Mouse (Mus musculus) kidney, embryonic 15.5 days (tissue): ENCODE measurements around the gene Stmn1. TPM values are rescaled to one million over a fixed set of nuclear protein-coding genes. Genes with fewer than 3 reads are reported as not detected.

Experiments used
- ATAC-seq: fragments of 200-750 bp; cut with Nextera tagmentation; replicated peaks from 2 replicates; pipeline ENCODE4 v1.8.0; 2017; ENCODE audit warnings: moderate TSS enrichment; ENCODE audit not compliant: low FRiP score
- H3K27ac ChIP-seq: fragments of 300-500 bp; sonication (generic); 2 replicates; pipeline ENCODE4 v1.5.1; 2015; ENCODE audit warnings: mild to moderate bottlenecking, inconsistent platforms
- H3K27me3 ChIP-seq: fragments of 300-500 bp; sonication (generic); 2 replicates; pipeline ENCODE4 v1.6.1; 2015; ENCODE audit warnings: inconsistent platforms
- H3K36me3 ChIP-seq: fragments of 300-500 bp; sonication (generic); 2 replicates; pipeline ENCODE4 v1.6.1; 2015; ENCODE audit warnings: inconsistent platforms
- H3K4me1 ChIP-seq: fragments of 300-500 bp; sonication (generic); 2 replicates; pipeline ENCODE4 v1.6.1; 2015; ENCODE audit warnings: inconsistent platforms
- H3K4me2 ChIP-seq: fragments of 300-500 bp; sonication (generic); 2 replicates; pipeline ENCODE4 v1.6.1; 2015; ENCODE audit warnings: moderate library complexity, mild to moderate bottlenecking, inconsistent platforms
- H3K4me3 ChIP-seq: fragments of 300-500 bp; sonication (generic); replicated peaks from 2 replicates; pipeline ENCODE4 v1.5.1; 2015; ENCODE audit warnings: mild to moderate bottlenecking, inconsistent platforms
- H3K9ac ChIP-seq: fragments of 300-500 bp; sonication (generic); 2 replicates; pipeline ENCODE4 v1.6.1; 2015; ENCODE audit warnings: mild to moderate bottlenecking, inconsistent platforms
- H3K9me3 ChIP-seq: fragments of 300-500 bp; sonication (generic); replicated peaks from 2 replicates; pipeline ENCODE4 v1.6.1; 2016; ENCODE audit warnings: inconsistent platforms
- WGBS: fragments of 180-500 bp; shearing (Covaris S2); methylation state at CpG from one replicate; pipeline ENCODE4 v1.1.7; 2015; ENCODE audit warnings: mixed read lengths; 5-methylcytosine and 5-hydroxymethylcytosine counted together
- polyA plus RNA-seq: library from polyadenylated mRNA; unstranded; fragments of >200 nt; fragmentation: Nextera tagmentation; extraction: Ambion mirVana; gene quantifications from 2 replicates; pipeline ENCODE4 v1.2.1, GENCODE M21; 2015

Gene Stmn1
- polyA plus RNA-seq, 1 experiment from 2014 or later = 1,708 TPM

DNA sequence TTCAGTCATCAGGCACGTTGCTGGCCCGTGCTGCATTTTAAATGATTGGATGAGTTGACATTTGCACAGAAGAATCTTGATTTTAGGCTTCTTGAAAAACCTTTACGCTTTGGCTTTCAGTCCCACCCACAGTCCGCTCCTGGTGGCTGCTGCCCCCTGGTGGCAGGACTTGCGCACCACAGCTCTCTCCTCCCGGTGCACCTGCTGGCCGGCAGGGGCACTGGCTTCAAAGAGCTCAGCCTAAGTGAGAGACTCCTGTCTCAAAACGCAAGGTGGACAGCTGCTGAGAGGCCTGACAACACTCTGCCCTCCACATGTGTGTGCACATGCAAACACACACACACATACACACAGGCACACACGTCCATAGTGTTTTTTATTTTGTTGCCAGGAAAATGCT, 9.9 kb downstream of the Stmn1 start:
- no peaks in the 10 kb centered on the region for H3K9me3 ChIP-seq
- peaks cover 5% of the 10 kb centered on the region; the same call in 1 of the 2 replicates for H3K27me3 ChIP-seq
- H3K9ac ChIP-seq = no peak overlapping the region
- 7% methylated on average over 9 of the region's 9 CpGs for whole genome bisulfite sequencing
- H3K36me3 ChIP-seq = peaks cover 38% of the 10 kb centered on the region
- peak; percentile 66 for ATAC-seq
- no peak overlapping the region for H3K27ac ChIP-seq
- H3K4me1 ChIP-seq = 0 out of 2 replicates have a peak, but pooled peaks cover 3% of the 10 kb centered on the region
- H3K4me3 ChIP-seq = no peak overlapping the region
- H3K4me2 ChIP-seq = no peak overlapping the region

DNA sequence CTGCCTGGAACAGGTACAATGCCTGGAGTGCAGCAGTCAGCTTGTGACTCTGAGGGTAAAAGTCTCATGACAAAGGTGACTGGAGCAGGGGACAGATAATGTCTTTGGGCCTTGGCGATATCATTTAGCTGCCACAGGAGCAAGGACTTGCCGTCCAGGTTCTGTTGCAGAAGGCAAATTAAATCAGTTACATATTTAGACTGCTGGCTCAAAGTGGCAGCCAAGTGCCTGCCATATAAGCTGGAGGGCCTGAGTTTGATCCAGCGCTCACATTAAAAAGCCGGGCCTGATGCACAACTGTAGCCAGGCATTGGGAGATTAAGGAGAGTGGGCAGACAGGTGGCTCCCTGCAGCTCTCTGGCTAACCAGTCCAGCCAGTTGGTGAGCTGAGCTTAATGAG, 11.7 kb downstream of the Stmn1 start:
- H3K4me3 ChIP-seq = no peak overlapping the region
- peaks cover 5% of the 10 kb centered on the region; the same call in 1 of the 2 replicates for H3K27me3 ChIP-seq
- no peaks in the 10 kb centered on the region for H3K9me3 ChIP-seq
- H3K36me3 ChIP-seq = peaks cover 24% of the 10 kb centered on the region
- no peak overlapping the region for H3K4me2 ChIP-seq
- no peak overlapping the region for H3K9ac ChIP-seq
- 86% methylated on average over 4 of the region's 4 CpGs for WGBS
- ATAC-seq = no peak
- H3K27ac ChIP-seq = no peak overlapping the region
- H3K4me1 ChIP-seq = 0 out of 2 replicates have a peak, but pooled peaks cover 3% of the 10 kb centered on the region

DNA sequence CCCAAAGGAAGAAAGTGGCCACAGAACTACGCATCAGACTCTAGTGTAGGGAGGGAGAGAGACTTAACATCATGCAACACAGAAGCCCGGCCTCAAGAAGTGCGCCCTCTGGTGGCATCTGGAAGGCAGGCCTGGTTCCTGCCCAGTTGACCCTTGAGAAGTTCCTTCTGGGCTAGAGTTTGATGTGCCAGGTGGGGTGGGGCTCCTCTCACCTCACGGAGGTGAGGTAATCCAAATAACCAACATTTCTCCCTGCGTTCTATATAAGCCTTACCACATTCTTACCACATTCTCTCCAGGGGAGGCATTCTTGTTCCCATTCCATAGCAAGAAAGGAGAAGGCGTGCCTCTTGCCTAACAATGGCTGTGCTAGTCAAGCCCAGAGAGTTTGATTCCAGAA, 12.7 kb downstream of the Stmn1 start:
- 22% methylated on average over 6 of the region's 6 CpGs for WGBS
- Histone ChIP-seq H3K4me3 (no peak overlapping the region), H3K27ac (no peak overlapping the region), H3K9ac (no peak overlapping the region), H3K4me2 (no peak overlapping the region), H3K9me3 (no peaks in the 10 kb centered on the region), H3K27me3 (peaks cover 5% of the 10 kb centered on the region; the same call in 1 of the 2 replicates), H3K4me1 (0 out of 2 replicates have a peak, but pooled peaks cover 3% of the 10 kb centered on the region), H3K36me3 (peaks cover 14% of the 10 kb centered on the region)
- ATAC-seq = peak; percentile 17; the same call in 1 of the 2 replicates

DNA sequence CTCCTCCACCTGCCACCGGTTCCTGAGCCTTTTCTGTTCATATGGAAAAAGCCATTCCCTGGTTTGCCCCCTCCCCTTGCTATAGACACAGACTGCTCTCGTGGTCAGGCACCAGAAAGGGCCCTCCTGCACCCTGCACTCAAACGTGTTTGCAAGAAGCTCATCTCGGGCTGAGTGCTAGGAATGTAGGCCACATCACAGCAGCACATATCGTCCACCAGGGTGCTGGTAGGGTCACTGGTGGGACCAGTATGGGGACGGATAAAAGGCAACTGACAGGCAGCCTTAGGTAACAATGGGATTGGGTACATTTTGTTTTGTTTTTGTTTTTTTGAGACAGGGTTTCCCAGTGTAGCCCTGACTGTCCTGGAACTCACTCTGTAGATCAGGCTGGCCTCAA, 13.2 kb downstream of the Stmn1 start:
- Histone ChIP-seq H3K36me3 (peaks cover 10% of the 10 kb centered on the region), H3K4me1 (0 out of 2 replicates have a peak, but pooled peaks cover 3% of the 10 kb centered on the region)
- WGBS = 64% methylated on average over 6 of the region's 6 CpGs

DNA sequence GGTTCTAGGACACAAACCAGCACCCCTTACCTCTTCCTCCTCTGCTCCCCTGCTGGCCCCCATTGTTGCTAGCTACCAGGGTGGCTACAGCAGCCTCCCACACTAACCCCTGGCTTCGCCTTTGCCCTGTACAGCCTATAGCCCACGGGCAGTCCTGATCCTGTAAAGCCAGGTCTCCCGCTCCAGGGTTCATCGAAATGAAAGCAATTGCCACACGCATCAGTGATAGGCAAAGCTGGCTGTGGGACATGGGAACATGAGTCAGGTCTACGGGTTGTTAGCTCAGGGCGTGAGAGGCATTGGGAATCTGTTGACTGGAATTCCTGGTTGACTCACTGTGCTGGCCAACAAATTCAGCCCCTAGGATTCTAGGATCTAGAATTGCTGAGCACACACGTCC, 14.3 kb downstream of the Stmn1 start:
- peaks cover 5% of the 10 kb centered on the region; the same call in 1 of the 2 replicates for H3K27me3 ChIP-seq
- H3K9me3 ChIP-seq = no peaks in the 10 kb centered on the region
- ATAC-seq = no peak
- H3K4me2 ChIP-seq = no peak overlapping the region
- no peak overlapping the region for H3K9ac ChIP-seq
- no peak overlapping the region for H3K27ac ChIP-seq
- 76% methylated on average over 8 of the region's 8 CpGs for WGBS
- H3K36me3 ChIP-seq = no peaks in the 10 kb centered on the region
- H3K4me1 ChIP-seq = 0 out of 2 replicates have a peak, but pooled peaks cover 3% of the 10 kb centered on the region
- no peak overlapping the region for H3K4me3 ChIP-seq

More for the DNA sequence above, 13.2 kb downstream of the Stmn1 start:
- Histone ChIP-seq H3K9ac (no peak overlapping the region), H3K4me3 (no peak overlapping the region), H3K9me3 (no peaks in the 10 kb centered on the region), H3K4me2 (no peak overlapping the region), H3K27me3 (peaks cover 5% of the 10 kb centered on the region; the same call in 1 of the 2 replicates), H3K27ac (no peak overlapping the region)
- ATAC-seq = no peak

DNA sequence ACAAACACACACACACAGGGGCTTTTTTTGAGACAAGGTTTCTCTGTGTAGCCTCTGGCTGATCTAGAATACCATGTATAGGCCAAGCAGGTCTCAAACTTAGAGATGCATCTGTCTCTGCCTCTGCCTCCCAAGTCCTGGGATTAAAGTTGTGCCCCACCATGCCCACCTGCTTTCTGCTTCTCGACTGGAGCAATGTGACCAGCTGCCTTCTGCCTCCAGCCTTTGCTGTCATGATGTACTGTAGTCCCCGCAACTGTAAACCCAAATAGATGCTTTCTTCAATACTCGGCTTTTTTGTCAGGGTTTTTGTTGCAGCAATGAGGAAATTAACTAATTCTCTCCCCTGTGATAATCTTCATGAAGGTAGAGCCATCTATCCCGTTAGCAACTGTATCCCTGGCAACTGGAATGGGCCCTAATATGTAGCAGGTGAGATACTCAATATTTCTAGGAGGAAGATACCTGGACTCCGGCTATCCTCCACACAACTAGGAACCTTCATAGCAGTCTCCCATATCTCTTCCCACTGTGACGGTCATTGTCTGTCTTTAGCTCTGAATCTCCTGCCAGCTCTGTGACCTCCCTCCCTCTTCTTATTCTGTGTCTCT, 15.1 kb downstream of the Stmn1 start:
- Histone ChIP-seq H3K4me1 (no peaks in the 10 kb centered on the region), H3K4me3 (no peak overlapping the region), H3K4me2 (no peak overlapping the region), H3K27me3 (peaks cover 5% of the 10 kb centered on the region; the same call in 1 of the 2 replicates), H3K27ac (no peak overlapping the region), H3K9ac (no peak overlapping the region), H3K36me3 (no peaks in the 10 kb centered on the region), H3K9me3 (no peaks in the 10 kb centered on the region)
- ATAC-seq = no peak
- 69% methylated on average over 6 of the region's 6 CpGs for WGBS

DNA sequence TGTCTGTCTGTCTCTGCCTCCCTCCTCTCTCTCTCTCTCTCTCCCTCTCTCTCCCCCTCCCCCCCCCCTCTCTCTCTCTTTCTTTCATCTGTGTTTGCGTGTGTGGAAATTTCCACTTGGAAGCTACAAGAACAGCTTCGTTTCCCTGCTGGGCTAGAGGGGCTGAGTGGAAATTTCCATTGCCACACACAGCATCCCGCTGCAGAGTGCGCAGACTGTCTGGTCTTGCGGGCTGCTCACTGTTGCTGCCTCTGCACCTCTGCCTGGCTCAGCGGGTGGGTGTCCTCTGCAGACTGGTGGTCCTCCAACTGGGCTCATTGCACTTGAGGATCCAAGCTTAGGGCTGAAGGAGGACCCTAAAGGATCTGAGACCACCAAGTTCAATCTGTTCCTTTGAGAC, 15.6 kb downstream of the Stmn1 start:
- no peak for ATAC-seq
- Histone ChIP-seq H3K9ac (no peak overlapping the region), H3K4me3 (no peak overlapping the region), H3K4me2 (no peak overlapping the region), H3K4me1 (no peaks in the 10 kb centered on the region), H3K27ac (no peak overlapping the region), H3K36me3 (no peaks in the 10 kb centered on the region), H3K9me3 (no peaks in the 10 kb centered on the region), H3K27me3 (peaks cover 5% of the 10 kb centered on the region; the same call in 1 of the 2 replicates)
- WGBS = 57% methylated on average over 6 of the region's 6 CpGs

DNA sequence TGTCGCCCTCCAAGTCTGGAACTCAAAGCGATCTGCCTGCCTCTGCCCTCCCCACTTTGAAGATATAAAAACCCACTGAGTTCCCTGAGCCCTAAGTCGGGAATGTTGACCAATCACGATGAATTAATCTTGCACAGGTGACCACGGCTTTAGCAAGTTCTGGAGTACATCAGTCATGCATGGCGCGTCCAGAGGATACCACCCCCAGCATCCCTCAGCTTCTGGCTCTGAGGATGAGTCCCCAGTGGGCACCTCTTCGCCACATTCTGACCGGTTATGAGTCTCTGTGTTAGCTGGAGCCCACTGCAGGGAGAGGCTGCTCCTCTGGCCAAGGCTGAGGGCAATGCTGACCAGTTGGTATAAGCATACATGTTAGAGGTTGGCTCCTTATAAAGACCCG, 16.1 kb downstream of the Stmn1 start:
- no peak overlapping the region for H3K4me3 ChIP-seq
- WGBS = 83% methylated on average over 10 of the region's 10 CpGs
- H3K9me3 ChIP-seq = no peaks in the 10 kb centered on the region
- peaks cover 5% of the 10 kb centered on the region; the same call in 1 of the 2 replicates for H3K27me3 ChIP-seq
- H3K36me3 ChIP-seq = no peaks in the 10 kb centered on the region
- no peak for ATAC-seq
- no peak overlapping the region for H3K27ac ChIP-seq
- H3K4me2 ChIP-seq = no peak overlapping the region
- no peak overlapping the region for H3K9ac ChIP-seq
- no peaks in the 10 kb centered on the region for H3K4me1 ChIP-seq

DNA sequence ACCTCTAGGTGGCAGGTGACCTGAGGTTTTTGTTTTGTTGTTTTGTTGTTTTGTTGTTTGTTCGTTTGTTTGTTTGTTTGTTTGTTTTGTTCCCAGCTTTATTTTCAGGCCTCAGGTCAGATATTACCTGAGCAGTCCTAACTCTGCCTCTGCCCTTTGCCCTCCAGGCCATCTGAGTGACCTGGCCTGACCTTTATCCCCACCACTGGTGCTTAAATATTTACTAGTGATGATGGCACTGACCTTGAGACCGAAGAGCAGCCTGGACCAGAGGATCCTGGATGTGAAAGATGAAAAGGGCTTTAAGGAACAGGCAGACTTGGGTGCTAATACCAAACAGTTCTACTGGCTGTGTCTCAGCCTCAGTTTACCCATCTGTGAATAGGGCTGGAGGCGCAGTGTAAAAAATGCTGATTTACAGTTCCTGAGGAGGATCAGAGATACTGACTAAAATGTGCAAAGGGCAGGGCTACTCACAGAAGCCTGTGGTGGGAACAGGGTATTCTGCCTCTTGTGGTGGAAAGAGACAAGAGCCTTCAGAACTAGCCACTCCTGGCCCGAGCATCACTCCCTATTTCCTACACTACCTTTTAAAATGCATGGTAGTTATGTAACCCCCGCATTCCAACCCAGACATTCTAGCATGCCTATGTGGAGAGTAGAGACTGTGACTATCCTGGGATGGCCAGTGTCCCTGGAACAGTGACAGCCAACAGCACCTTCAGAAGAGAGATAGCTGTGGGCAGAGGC, 17.2 kb downstream of the Stmn1 start:
- H3K9me3 ChIP-seq = no peaks in the 10 kb centered on the region
- WGBS = 87% methylated on average over 5 of the region's 5 CpGs

DNA sequence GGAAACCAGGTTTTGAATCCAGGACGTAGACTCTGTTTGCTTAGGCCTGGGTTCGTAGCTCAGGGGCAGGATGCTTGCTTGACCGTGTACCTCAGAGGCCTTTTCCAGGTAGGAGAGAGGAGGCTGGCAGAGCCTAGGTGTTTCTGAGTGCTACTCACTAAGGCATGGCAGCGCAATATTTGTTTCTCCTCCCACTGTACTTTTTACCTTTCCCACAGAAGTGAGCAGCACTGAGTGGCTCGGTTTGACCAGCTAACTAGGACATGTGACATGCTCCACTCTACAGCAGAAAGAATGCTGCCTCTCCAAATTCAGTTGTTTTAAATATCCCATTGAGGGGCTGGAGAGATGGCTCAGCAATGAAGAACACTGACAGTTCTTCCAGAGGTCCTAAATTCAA, 20.1 kb downstream of the Stmn1 start:
- H3K4me3 ChIP-seq = no peak overlapping the region
- no peak overlapping the region for H3K4me2 ChIP-seq
- 84% methylated on average over 5 of the region's 5 CpGs for WGBS
- no peak overlapping the region for H3K27ac ChIP-seq
- no peak for ATAC-seq
- H3K27me3 ChIP-seq = no peaks in the 10 kb centered on the region
- no peaks in the 10 kb centered on the region for H3K9me3 ChIP-seq
- no peak overlapping the region for H3K9ac ChIP-seq
- no peaks in the 10 kb centered on the region for H3K4me1 ChIP-seq
- H3K36me3 ChIP-seq = no peaks in the 10 kb centered on the region

More for the DNA sequence above, 17.2 kb downstream of the Stmn1 start:
- H3K27ac ChIP-seq = no peak overlapping the region
- no peak overlapping the region for H3K4me3 ChIP-seq
- no peaks in the 10 kb centered on the region for H3K4me1 ChIP-seq
- H3K36me3 ChIP-seq = no peaks in the 10 kb centered on the region
- no peak overlapping the region for H3K9ac ChIP-seq
- peaks cover 5% of the 10 kb centered on the region; the same call in 1 of the 2 replicates for H3K27me3 ChIP-seq
- no peak overlapping the region for H3K4me2 ChIP-seq
- no peak for ATAC-seq

DNA sequence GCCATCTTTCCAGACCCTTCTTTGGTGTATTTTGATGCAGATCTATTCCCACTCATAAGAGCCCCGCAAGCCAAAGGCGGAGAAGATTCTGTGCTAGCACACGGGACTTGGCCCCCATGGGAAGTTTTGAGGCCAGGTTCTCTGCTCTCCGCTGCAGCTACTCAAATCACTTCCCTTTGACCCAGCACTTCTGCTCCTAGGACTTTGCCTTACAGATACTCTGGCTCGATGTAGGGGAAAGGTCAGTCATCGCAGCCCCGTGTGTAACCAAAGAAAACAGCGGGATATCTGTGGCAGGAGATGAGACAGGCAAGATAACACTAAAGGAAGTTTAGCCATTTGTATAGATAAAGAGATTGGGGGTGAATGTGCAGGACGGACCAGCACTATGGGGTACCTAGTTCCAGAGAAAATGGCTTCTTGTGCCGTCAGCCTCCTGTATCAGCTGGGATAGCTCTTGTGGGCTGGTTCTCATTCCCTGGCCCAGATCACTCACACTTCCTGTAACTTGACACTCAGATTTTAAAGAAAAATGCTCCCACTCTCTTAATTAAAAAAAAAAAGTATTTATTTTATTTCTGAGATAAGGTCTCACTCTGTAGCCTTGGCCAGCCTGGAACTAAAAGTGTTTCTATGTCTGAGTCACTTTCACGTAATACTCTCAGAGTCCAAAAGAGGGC, 22.0 kb downstream of the Stmn1 start:
- no peaks in the 10 kb centered on the region for H3K27me3 ChIP-seq
- H3K9me3 ChIP-seq = no peaks in the 10 kb centered on the region
- H3K9ac ChIP-seq = no peak overlapping the region
- H3K4me3 ChIP-seq = no peak overlapping the region
- H3K36me3 ChIP-seq = no peaks in the 10 kb centered on the region
- no peak overlapping the region for H3K4me2 ChIP-seq
- no peak for ATAC-seq
- WGBS = 78% methylated on average over 11 of the region's 11 CpGs
- no peak overlapping the region for H3K27ac ChIP-seq
- H3K4me1 ChIP-seq = peaks cover 6% of the 10 kb centered on the region

DNA sequence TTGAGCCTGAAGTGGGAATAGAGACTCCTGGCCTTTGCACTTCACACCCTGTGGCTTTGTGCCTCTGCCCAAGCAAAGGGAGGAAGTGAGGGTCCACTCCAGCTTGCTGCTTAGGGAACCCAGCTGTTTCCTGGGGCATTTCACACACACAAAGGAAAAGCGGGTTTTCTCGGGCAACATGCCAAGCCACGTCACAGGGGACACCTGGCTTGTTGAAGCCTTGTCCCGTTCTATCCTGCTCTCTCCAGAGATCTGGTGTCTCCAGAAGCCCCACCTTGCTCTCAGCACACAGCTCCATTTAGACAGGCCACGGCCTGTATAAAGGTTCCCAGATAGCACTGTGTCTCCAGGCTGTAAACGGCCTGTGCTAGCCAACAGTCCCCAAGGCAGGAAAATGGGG, 23.6 kb downstream of the Stmn1 start:
- H3K36me3 ChIP-seq = no peaks in the 10 kb centered on the region
- H3K9me3 ChIP-seq = no peaks in the 10 kb centered on the region
- H3K27me3 ChIP-seq = no peaks in the 10 kb centered on the region
- peaks cover 20% of the 10 kb centered on the region for H3K4me1 ChIP-seq
- no peak; the same call in 1 of the 2 replicates for ATAC-seq
- H3K4me3 ChIP-seq = no peak overlapping the region
- H3K9ac ChIP-seq = no peak overlapping the region
- WGBS = 63% methylated on average over 6 of the region's 6 CpGs
- no peak overlapping the region for H3K4me2 ChIP-seq
- H3K27ac ChIP-seq = no peak overlapping the region
